Mouse (Mus musculus) hindbrain, embryonic 13.5 days (tissue): ENCODE results near the gene Dnajb13. TPM values are rescaled to one million over a fixed set of nuclear protein-coding genes. Genes with fewer than 3 reads are reported as not detected.

ENCODE experiments used
- ATAC-seq: fragments of 200-750 bp; cut with Nextera tagmentation; 2 replicates; pipeline ENCODE4 v1.8.0; 2017; ENCODE audit warnings: moderate TSS enrichment; ENCODE audit not compliant: low FRiP score
- H3K27ac ChIP-seq: fragments of 300-500 bp; sonication (generic); 2 replicates; pipeline ENCODE4 v1.5.1; 2015; ENCODE audit warnings: inconsistent platforms, mild to moderate bottlenecking, moderate library complexity
- H3K27me3 ChIP-seq: fragments of 300-500 bp; sonication (generic); 2 replicates; pipeline ENCODE4 v1.6.1; 2015; ENCODE audit warnings: mild to moderate bottlenecking, inconsistent platforms
- H3K36me3 ChIP-seq: fragments of 300-500 bp; sonication (generic); 2 replicates; pipeline ENCODE4 v1.6.1; 2015; ENCODE audit warnings: mild to moderate bottlenecking, inconsistent platforms
- H3K4me1 ChIP-seq: fragments of 300-500 bp; sonication (generic); replicated peaks from 2 replicates; pipeline ENCODE4 v1.6.1; 2015; ENCODE audit warnings: inconsistent platforms
- H3K4me2 ChIP-seq: fragments of 300-500 bp; sonication (generic); 2 replicates; pipeline ENCODE4 v1.6.1; 2015; ENCODE audit warnings: inconsistent platforms, mild to moderate bottlenecking, moderate library complexity
- H3K4me3 ChIP-seq: fragments of 300-500 bp; sonication (generic); 2 replicates; pipeline ENCODE4 v1.5.1; 2015; ENCODE audit warnings: mild to moderate bottlenecking, inconsistent platforms
- H3K9ac ChIP-seq: fragments of 300-500 bp; sonication (generic); 2 replicates; pipeline ENCODE4 v1.6.1; 2015; ENCODE audit warnings: mild to moderate bottlenecking, inconsistent platforms
- H3K9me3 ChIP-seq: fragments of 300-500 bp; sonication (generic); 2 replicates; pipeline ENCODE4 v1.6.1; 2016; ENCODE audit warnings: inconsistent platforms
- WGBS: fragments of 180-500 bp; shearing (Covaris S2); methylation state at CpG from one replicate; pipeline ENCODE4 v1.1.7; 2015; 5-methylcytosine and 5-hydroxymethylcytosine counted together
- polyA plus RNA-seq: library from polyadenylated mRNA; unstranded; fragments of >200 nt; fragmentation: Nextera tagmentation; extraction: Ambion mirVana; gene quantifications from 2 replicates; pipeline ENCODE4 v1.2.1, GENCODE M21; 2015

Dnajb13 gene
- polyA plus RNA-seq, 1 experiment from 2014 or later, result 8.5 TPM

DNA sequence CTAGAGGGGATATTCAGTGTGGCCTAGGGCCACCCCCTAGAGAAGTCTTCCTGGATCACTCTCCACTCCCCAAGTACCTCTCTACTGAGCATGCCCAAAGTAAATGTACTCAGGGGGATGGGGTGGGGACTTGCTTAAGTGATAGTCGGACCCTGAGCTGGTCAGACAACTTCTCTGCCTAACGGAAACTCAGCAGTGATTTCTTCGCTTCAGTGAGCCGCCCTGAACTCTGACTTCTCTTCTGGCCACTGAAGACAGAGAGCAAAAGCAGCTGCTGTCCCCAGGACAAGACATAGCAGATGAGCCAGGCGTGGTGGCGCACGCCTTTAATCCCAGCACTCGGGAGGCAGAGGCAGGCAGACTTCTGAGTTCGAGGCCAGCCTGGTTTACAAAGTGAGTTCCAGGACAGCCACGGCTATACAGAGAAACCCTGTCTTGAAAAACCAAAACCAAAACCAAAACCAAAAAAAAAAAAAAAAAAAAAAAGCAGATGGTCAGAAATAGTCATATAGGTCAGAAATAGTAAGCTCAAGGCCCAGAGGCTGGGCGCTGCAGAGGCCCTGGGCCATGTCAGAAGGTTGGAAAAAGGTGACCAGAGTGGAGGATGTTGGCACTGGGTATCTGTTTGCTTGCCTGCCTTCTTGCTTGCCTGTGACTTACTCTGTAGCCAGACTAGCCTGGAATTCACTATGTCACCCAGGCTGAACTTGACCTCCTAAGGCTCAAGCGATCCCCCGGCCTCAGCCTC, 9.8 kb downstream of the Dnajb13 start:
- Histone ChIP-seq H3K4me1 (no peaks in the 10 kb centered on the region), H3K27ac (no peak overlapping the region), H3K36me3 (no peaks in the 10 kb centered on the region), H3K9ac (no peak overlapping the region), H3K4me3 (no peak overlapping the region), H3K4me2 (no peak overlapping the region), H3K27me3 (no peaks in the 10 kb centered on the region), H3K9me3 (no peaks in the 10 kb centered on the region)
- no peak for ATAC-seq
- WGBS, result 85% methylated on average over 13 of the region's 13 CpGs

DNA sequence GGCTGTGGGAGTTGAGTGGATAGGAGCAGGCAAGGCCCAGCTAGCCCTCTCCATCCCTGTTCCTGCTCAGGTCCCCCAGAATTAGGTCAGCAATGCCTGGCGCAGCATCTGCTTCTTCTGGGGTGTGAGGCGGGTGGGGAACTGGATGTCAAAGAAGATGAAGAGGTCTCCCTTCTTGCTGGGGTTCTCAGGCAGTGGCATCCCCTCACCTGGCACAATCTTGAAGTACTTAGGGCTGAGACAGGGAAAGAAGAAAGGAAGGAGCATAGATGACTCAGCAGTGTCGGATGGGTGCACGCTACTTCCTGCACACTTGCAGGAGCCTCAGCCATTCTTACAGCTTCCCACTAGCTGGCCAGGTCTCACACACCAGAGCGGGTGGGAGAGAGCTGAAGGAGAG, 11.7 kb downstream of the Dnajb13 start:
- H3K9ac ChIP-seq, result no peak overlapping the region

DNA sequence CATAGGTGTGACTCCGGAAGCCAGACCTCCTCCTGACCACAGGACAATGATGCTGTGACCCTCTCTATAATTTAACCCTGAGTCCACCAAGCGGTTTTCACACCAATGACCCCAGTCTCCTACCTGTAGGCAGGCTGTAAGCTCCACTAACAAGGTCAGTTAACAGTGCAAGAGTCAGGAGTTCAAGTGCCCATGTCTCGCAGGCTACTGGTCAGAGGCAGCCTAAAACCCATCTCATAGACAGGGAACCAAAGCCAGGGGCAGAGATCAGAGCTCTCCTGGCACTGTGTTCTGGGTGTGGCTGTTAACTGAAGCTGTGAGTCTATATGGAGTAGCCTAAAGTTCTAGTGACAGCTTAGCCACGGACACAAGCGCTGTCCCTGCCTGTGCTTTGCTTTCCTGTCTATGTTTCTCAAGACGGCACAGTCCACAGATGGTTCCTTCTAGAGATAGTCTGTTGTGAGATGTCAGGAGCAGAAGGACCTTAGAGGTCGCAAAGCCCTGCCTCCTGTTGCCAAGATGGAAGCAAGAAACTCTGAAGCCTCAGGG, 12.3 kb downstream of the Dnajb13 start:
- Histone ChIP-seq H3K4me2 (no peak overlapping the region), H3K4me1 (no peaks in the 10 kb centered on the region), H3K36me3 (peaks cover 4% of the 10 kb centered on the region; the same call in 1 of the 2 replicates), H3K27me3 (no peaks in the 10 kb centered on the region), H3K4me3 (no peak overlapping the region), H3K27ac (no peak overlapping the region), H3K9me3 (no peaks in the 10 kb centered on the region), H3K9ac (no peak overlapping the region)
- ATAC-seq, result no peak
- whole genome bisulfite sequencing, result 84% methylated on average over 7 of the region's 7 CpGs

More for the DNA sequence above, 11.7 kb downstream of the Dnajb13 start:
- no peak for ATAC-seq
- H3K27me3 ChIP-seq, result no peaks in the 10 kb centered on the region
- no peaks in the 10 kb centered on the region for H3K9me3 ChIP-seq
- no peaks in the 10 kb centered on the region for H3K4me1 ChIP-seq
- H3K4me3 ChIP-seq, result no peak overlapping the region
- no peak overlapping the region for H3K4me2 ChIP-seq
- no peak overlapping the region for H3K27ac ChIP-seq
- peaks cover under 1% of the 10 kb centered on the region; the same call in 1 of the 2 replicates for H3K36me3 ChIP-seq
- whole genome bisulfite sequencing, result 91% methylated on average over 5 of the region's 5 CpGs

DNA sequence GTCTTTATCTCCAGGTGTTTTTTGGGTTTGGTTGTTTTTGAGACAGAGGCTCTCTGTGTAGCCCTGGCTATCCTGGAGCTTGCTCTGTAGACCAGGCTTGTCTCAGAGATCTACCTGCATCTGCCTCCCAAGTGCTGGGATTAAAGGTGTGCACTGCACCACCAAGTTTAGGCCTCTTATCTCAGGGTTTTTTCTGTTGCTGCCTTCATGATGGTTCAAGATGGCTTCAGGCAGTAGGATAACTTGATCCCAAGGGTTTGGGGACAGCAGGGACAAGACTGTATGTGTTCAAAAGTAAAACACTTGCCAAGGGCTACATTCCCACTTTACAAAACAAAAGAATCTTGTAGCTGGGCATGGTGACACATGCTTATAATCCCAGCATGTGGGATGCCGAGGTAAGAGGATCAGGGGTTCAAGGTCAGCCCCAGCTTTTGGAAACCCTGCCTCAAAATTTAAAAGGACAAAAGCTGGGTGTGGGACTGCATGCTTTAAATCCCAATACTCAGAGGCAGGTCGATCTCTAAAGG, 12.9 kb downstream of the Dnajb13 start:
- Histone ChIP-seq H3K9me3 (no peaks in the 10 kb centered on the region), H3K27ac (no peak overlapping the region), H3K36me3 (peaks cover 7% of the 10 kb centered on the region), H3K9ac (no peak overlapping the region), H3K27me3 (no peaks in the 10 kb centered on the region), H3K4me1 (peaks cover 1% of the 10 kb centered on the region; the same call in 1 of the 2 replicates), H3K4me3 (no peak overlapping the region), H3K4me2 (no peak overlapping the region)
- 74% methylated on average over 2 of the region's 2 CpGs for WGBS
- no peak for ATAC-seq

DNA sequence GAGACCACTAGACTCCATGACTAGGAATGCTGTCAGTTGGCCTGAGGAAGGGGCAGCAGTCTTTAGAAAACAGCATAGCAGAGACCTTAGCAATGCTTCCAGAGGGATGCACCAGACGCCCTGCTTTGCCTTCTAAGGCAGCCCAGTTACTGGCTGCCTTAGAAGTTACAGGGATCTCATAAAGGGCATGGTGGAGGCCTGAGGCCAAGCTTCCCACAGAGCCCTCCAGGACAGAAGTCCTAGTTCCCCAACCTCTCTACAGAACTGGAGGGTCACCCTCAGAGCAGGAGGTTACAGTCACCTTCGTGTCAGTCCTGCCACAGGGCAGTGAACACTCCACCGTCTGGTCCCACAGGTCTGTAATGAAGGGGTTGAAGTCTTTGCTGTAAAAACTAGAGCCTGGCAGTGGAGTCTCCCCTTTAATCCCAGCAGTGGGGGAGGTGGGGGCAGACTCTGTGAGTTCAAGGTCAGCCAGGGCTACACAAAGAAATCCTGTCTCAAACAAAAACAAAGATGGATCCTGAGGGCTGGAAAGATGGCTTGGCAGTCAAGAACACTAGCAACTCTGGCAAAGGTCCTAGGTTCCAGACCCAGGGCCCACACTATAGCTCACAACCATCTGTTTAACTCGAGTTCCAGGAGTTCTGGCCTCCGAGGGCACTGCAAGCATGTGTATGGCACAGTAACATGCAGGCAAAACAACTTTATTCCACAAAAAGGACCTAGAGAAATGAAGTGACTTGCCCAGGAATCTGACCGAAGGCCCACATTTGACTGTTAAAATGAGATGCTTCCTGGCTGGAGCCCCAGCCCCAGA, 13.5 kb downstream of the Dnajb13 start:
- ATAC-seq, result no peak
- Histone ChIP-seq H3K9me3 (no peaks in the 10 kb centered on the region), H3K4me1 (peaks cover 8% of the 10 kb centered on the region), H3K9ac (no peak overlapping the region), H3K4me2 (no peak overlapping the region), H3K4me3 (no peak overlapping the region), H3K36me3 (peaks cover 8% of the 10 kb centered on the region), H3K27ac (no peak overlapping the region), H3K27me3 (no peaks in the 10 kb centered on the region)
- WGBS, result 69% methylated on average over 6 of the region's 6 CpGs

DNA sequence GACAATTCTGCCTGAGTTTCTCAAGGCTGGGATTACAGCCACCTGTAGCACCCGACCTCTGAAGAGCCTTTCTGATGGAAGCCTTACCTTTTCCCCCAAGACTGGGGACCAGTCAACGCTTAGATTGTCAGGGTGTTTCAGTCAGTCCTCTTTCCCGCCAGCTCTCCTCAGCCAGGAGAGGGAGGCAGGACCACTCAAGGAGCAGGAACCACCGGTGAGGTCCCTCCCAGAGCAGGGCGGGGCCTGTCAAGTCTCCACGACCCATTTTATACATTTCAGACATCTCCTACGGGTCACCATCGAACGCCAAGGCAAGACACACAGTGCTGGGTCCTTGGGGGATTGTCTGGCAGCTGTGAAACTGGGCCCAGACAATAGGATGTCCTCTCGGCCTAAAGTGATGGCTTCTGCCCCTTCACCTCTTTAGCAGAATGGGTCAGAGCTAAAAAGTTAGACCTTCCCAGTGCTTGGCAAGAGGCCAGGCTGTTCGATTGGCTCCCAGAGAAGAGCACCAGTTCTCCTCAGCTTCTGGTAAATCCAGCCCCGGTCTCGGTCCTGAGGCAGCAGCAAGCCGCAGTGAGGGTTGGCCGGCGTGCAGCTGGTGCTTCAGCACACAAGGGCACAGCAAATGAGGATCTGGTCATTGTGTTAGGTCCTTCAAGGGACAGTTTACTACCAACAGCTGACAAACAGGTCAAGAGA, 14.3 kb downstream of the Dnajb13 start:
- no peak overlapping the region for H3K4me2 ChIP-seq
- WGBS, result 69% methylated on average over 16 of the region's 16 CpGs
- H3K4me3 ChIP-seq, result no peak overlapping the region
- no peak overlapping the region for H3K9ac ChIP-seq
- peaks cover 16% of the 10 kb centered on the region for H3K4me1 ChIP-seq
- no peaks in the 10 kb centered on the region for H3K27me3 ChIP-seq
- ATAC-seq, result no peak
- H3K9me3 ChIP-seq, result no peaks in the 10 kb centered on the region
- H3K27ac ChIP-seq, result no peak overlapping the region
- H3K36me3 ChIP-seq, result peaks cover 8% of the 10 kb centered on the region

DNA sequence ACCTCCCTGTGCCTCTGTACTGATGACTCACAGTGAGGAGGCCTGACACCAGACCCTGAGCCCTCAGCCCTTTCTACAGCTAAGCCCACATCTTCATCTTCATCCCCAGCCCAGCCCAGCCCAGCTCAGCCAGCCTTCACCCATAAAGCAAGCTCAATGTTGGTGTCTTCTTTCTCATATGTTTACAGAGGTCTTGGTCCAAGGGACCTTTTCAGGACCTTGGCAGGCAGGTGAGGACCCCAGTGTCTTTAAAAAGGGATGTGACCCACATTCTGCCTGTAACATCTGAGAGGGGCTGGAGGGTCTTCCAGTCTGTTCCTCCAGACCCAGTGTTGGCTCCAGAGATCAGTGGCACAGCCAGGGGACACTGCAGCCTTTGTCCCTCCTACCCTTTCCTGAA, 15.3 kb downstream of the Dnajb13 start:
- H3K9me3 ChIP-seq, result no peaks in the 10 kb centered on the region
- H3K36me3 ChIP-seq, result peaks cover 8% of the 10 kb centered on the region
- ATAC-seq, result no peak
- no peak overlapping the region for H3K27ac ChIP-seq
- no peak overlapping the region for H3K9ac ChIP-seq
- no peak overlapping the region for H3K4me3 ChIP-seq
- no peak overlapping the region for H3K4me2 ChIP-seq
- H3K4me1 ChIP-seq, result peaks cover 26% of the 10 kb centered on the region
- H3K27me3 ChIP-seq, result no peaks in the 10 kb centered on the region

DNA sequence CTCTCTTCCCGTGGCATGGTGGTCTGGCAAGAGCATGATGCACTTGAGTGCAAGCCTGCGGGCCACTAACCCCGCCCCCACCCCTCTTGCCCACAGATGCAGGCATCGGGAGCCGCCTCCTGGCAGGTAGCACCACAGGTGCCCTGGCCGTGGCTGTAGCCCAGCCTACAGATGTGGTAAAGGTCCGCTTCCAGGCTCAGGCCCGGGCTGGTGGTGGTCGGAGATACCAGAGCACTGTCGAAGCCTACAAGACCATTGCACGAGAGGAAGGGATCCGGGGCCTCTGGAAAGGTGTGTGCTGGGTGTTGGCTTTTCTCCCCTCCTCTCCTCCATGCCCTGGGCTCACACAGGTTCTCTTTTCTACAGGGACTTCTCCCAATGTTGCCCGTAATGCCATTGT, 16.8 kb downstream of the Dnajb13 start:
- no peak for ATAC-seq
- 93% methylated on average over 13 of the region's 13 CpGs for WGBS
- Histone ChIP-seq H3K4me1 (peaks cover 40% of the 10 kb centered on the region), H3K36me3 (peaks cover 8% of the 10 kb centered on the region), H3K9ac (no peak overlapping the region), H3K27me3 (peaks cover 9% of the 10 kb centered on the region; the same call in 1 of the 2 replicates), H3K9me3 (no peaks in the 10 kb centered on the region), H3K4me2 (no peak overlapping the region), H3K4me3 (no peak overlapping the region), H3K27ac (no peak overlapping the region)

DNA sequence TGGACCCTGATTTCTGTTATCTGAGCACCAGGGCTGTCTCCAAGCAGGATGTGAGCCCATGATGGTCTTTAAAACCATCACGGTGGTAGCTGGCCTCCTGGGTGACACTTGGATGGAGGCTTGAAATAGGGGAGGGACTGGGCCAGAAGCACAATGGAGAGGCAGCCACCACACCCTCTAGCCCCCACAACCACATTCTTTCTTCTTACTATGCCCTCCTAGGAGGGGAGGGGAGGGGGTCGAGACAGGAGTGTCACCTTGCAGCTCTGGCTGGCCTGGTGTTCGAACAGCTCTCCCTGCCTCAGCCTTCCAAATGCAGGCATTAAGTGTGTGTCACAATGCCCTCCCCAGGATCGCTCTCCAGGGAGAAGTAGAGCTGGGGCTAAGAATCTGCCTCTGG, 17.4 kb downstream of the Dnajb13 start:
- no peak for ATAC-seq
- H3K27me3 ChIP-seq, result peaks cover 15% of the 10 kb centered on the region
- no peak overlapping the region for H3K4me3 ChIP-seq
- 81% methylated on average over 4 of the region's 4 CpGs for WGBS
- H3K36me3 ChIP-seq, result peaks cover 8% of the 10 kb centered on the region
- H3K9ac ChIP-seq, result no peak overlapping the region
- no peak overlapping the region for H3K27ac ChIP-seq
- peaks cover 46% of the 10 kb centered on the region for H3K4me1 ChIP-seq
- no peak overlapping the region for H3K4me2 ChIP-seq
- no peaks in the 10 kb centered on the region for H3K9me3 ChIP-seq

DNA sequence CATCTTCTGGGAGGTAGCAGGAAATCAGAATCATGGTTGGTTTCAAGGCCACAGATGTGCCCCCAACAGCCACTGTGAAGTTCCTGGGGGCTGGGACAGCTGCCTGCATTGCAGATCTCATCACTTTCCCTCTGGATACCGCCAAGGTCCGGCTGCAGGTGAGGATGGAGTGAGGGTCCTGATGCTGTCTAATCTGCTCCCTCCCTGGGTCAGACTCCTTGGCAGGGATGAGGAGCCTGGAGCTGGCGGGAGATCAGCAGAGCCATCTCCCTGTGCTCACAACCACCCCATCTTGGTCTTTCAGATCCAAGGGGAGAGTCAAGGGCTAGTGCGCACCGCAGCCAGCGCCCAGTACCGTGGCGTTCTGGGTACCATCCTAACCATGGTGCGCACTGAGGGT, 18.0 kb downstream of the Dnajb13 start:
- Histone ChIP-seq H3K27me3 (peaks cover 18% of the 10 kb centered on the region), H3K4me2 (no peak overlapping the region), H3K9me3 (no peaks in the 10 kb centered on the region), H3K4me3 (no peak overlapping the region), H3K27ac (peak overlapping the region; percentile 87; the same call in 1 of the 2 replicates), H3K36me3 (peaks cover 8% of the 10 kb centered on the region), H3K4me1 (peaks cover 46% of the 10 kb centered on the region), H3K9ac (no peak overlapping the region)
- over 99% methylated on average over 9 of the region's 9 CpGs for WGBS
- no peak for ATAC-seq

DNA sequence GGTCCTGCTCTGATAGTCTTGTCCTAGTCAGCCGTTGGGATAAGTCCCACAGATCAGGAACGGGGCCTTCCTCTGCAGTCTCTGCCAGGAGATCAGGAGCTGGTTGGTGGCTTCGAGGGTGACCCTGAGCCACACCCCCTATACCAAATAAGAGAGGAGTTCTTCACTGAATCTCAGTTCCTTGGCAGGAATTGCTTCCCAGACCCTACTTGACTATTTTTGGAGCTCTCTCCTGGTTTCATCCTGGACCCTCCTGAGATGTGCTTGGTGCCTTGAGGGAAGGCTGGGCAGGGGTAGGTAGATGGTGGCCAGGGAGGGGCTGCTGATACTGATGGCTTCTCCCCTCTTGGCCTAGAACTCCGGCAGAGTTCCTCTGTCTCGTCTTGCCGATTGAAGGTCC, 18.4 kb downstream of the Dnajb13 start:
- peaks cover 8% of the 10 kb centered on the region for H3K36me3 ChIP-seq
- 83% methylated on average over 6 of the region's 6 CpGs for WGBS
- no peak for ATAC-seq
- peak overlapping the region; percentile 70; the same call in 1 of the 2 replicates for H3K4me2 ChIP-seq
- 0 out of 2 replicates have a peak overlapping the region, but pooled peaks have one; percentile 29 for H3K9ac ChIP-seq
- H3K27ac ChIP-seq, result peak overlapping the region; percentile 87
- H3K9me3 ChIP-seq, result no peaks in the 10 kb centered on the region
- peaks cover 18% of the 10 kb centered on the region for H3K27me3 ChIP-seq
- H3K4me1 ChIP-seq, result peaks cover 46% of the 10 kb centered on the region
- no peak overlapping the region for H3K4me3 ChIP-seq
